Mouse (Mus musculus): Measurements from ENCODE around the gene Msh5. TPM values are rescaled to one million over a fixed set of nuclear protein-coding genes. Genes with fewer than 3 reads are reported as not detected.
"Not testable (repeated sequence)": the region's sequence is repeated elsewhere in the genome, so short reads cannot be mapped to it uniquely, and the experiment has no call there.

The Msh5 gene
- polyA plus RNA-seq, 1 experiment from 2014 or later = 1.9 TPM

GRCm38 (mm10) chr17:34998526-34999430, 47.8 kb downstream of the Msh5 start:
- Histone ChIP-seq H3K9ac (ENCODE audit: low read length) (0 out of 2 replicates have a peak overlapping the region, but pooled peaks have one; percentile 31), H3K4me3 (ENCODE audit: low read depth, low read length) (0 out of 2 replicates have a peak overlapping the region, but pooled peaks have one; percentile 22), H3K36me3 (ENCODE audit: control insufficient read depth, insufficient read depth, low read length) (no peaks in the 10 kb centered on the region), H3K27ac (replicated peaks) (no peak overlapping the region), H3K27me3 (ENCODE audit: control insufficient read depth, insufficient read depth, low read length) (no peaks in the 10 kb centered on the region), H3K9me3 (ENCODE audit: control insufficient read depth, low read length) (no peaks in the 10 kb centered on the region), H3K4me1 (replicated peaks; ENCODE audit: control insufficient read depth, insufficient read depth) (peaks cover 9% of the 10 kb centered on the region), H3K4me2 (replicated peaks; ENCODE audit: low read depth) (peak overlapping the region; percentile 39)
- DNase-seq (ENCODE audit: low spot score) = no peak
- ATAC-seq (ENCODE audit: low FRiP score, low TSS enrichment) = no peak
- 84% methylated on average over 15 of the region's 15 CpGs for WGBS
- TF ChIP-seq EP300 (optimal IDR thresholded peaks at IDR 0.05) (no peak), CTCF (IDR thresholded peaks at IDR 0.05; ENCODE audit: low read depth) (0 out of 2 replicates have a peak, but pooled peaks have one; percentile 27)

- Histone ChIP-seq H3K9ac (ENCODE audit: low read length) (no peak overlapping the region), H3K4me3 (ENCODE audit: low read depth, low read length) (no peak overlapping the region), H3K27ac (replicated peaks) (no peak overlapping the region), H3K4me1 (replicated peaks; ENCODE audit: control insufficient read depth, insufficient read depth) (peaks cover under 1% of the 10 kb centered on the region; the same call in 1 of the 2 replicates), H3K9me3 (ENCODE audit: control insufficient read depth, low read length) (no peaks in the 10 kb centered on the region), H3K36me3 (ENCODE audit: control insufficient read depth, insufficient read depth, low read length) (no peaks in the 10 kb centered on the region), H3K27me3 (ENCODE audit: control insufficient read depth, insufficient read depth, low read length) (no peaks in the 10 kb centered on the region), H3K4me2 (replicated peaks; ENCODE audit: low read depth) (no peak overlapping the region)
- no peak for TF ChIP-seq EP300 (optimal IDR thresholded peaks at IDR 0.05)
- no peak for TF ChIP-seq CTCF (IDR thresholded peaks at IDR 0.05; ENCODE audit: low read depth)
- 83% methylated on average over 5 of the region's 5 CpGs for WGBS
- no peak for ATAC-seq (ENCODE audit: low FRiP score, low TSS enrichment)
- no peak for DNase-seq (ENCODE audit: low spot score)
Observed at GRCm38 (mm10) chr17:34997142-34997483, 49.4 kb downstream of the Msh5 start.

GRCm38 (mm10) chr17:34996411-34997141, 50.0 kb downstream of the Msh5 start:
- Histone ChIP-seq H3K9me3 (ENCODE audit: control insufficient read depth, low read length) (no peaks in the 10 kb centered on the region), H3K4me1 (replicated peaks; ENCODE audit: control insufficient read depth, insufficient read depth) (no peaks in the 10 kb centered on the region; the same call in 1 of the 2 replicates), H3K27me3 (ENCODE audit: control insufficient read depth, insufficient read depth, low read length) (no peaks in the 10 kb centered on the region), H3K4me2 (replicated peaks; ENCODE audit: low read depth) (no peak overlapping the region), H3K4me3 (ENCODE audit: low read depth, low read length) (no peak overlapping the region), H3K9ac (ENCODE audit: low read length) (no peak overlapping the region), H3K27ac (replicated peaks) (no peak overlapping the region), H3K36me3 (ENCODE audit: control insufficient read depth, insufficient read depth, low read length) (no peaks in the 10 kb centered on the region; the same call in 1 of the 2 replicates)
- no peak for DNase-seq (ENCODE audit: low spot score)
- TF ChIP-seq EP300 (optimal IDR thresholded peaks at IDR 0.05) (no peak), CTCF (IDR thresholded peaks at IDR 0.05; ENCODE audit: low read depth) (no peak)
- WGBS = 84% methylated on average over 12 of the region's 14 CpGs
- no peak for ATAC-seq (ENCODE audit: low FRiP score, low TSS enrichment)

GRCm38 (mm10) chr17:34995927-34996326, 50.6 kb downstream of the Msh5 start:
- not testable (repeated sequence) for H3K27me3 ChIP-seq (ENCODE audit: control insufficient read depth, insufficient read depth, low read length); H3K9ac ChIP-seq (ENCODE audit: low read length); DNase-seq (ENCODE audit: low spot score); ATAC-seq (ENCODE audit: low FRiP score, low TSS enrichment); H3K4me2 ChIP-seq (replicated peaks; ENCODE audit: low read depth); H3K36me3 ChIP-seq (ENCODE audit: control insufficient read depth, insufficient read depth, low read length); H3K27ac ChIP-seq (replicated peaks); H3K9me3 ChIP-seq (ENCODE audit: control insufficient read depth, low read length); H3K4me3 ChIP-seq (ENCODE audit: low read depth, low read length); H3K4me1 ChIP-seq (replicated peaks; ENCODE audit: control insufficient read depth, insufficient read depth)
- WGBS = 89% methylated on average over 4 of the region's 4 CpGs

GRCm38 (mm10) chr17:34995192-34995591, 51.4 kb downstream of the Msh5 start:
- not testable (repeated sequence) for ATAC-seq (ENCODE audit: low FRiP score, low TSS enrichment); H3K9me3 ChIP-seq (ENCODE audit: control insufficient read depth, low read length); H3K4me2 ChIP-seq (replicated peaks; ENCODE audit: low read depth); H3K4me1 ChIP-seq (replicated peaks; ENCODE audit: control insufficient read depth, insufficient read depth); H3K27ac ChIP-seq (replicated peaks); H3K27me3 ChIP-seq (ENCODE audit: control insufficient read depth, insufficient read depth, low read length); DNase-seq (ENCODE audit: low spot score); H3K9ac ChIP-seq (ENCODE audit: low read length); H3K36me3 ChIP-seq (ENCODE audit: control insufficient read depth, insufficient read depth, low read length); H3K4me3 ChIP-seq (ENCODE audit: low read depth, low read length)
- 0 out of 2 replicates have a peak, but pooled peaks have one; percentile 6 for TF ChIP-seq CTCF (IDR thresholded peaks at IDR 0.05; ENCODE audit: low read depth)
- 81% methylated on average over 4 of the region's 4 CpGs for WGBS

Measured in stomach, postnatal 0 days (tissue).